Mouse (Mus musculus) lung, postnatal 0 days (tissue): ENCODE data around the gene 1110032A03Rik.

Source experiments
- CTCF ChIP-seq: IDR thresholded peaks from 2 replicates; pipeline ENCODE4 v1.5.1; 2016; ENCODE audit warnings: antibody characterized with exemption, mild to moderate bottlenecking
- EP300 ChIP-seq: IDR thresholded peaks from 2 replicates; pipeline ENCODE4 v1.6.1; 2016; ENCODE audit warnings: antibody characterized with exemption, mild to moderate bottlenecking, control low read depth

- peak; percentile 82 for TF ChIP-seq CTCF
- TF ChIP-seq EP300: peak; percentile 60
These were observed 7.0 kb downstream of the 1110032A03Rik start, which contains the start of gene Fdxacb1 for GRCm38 (mm10) chr9:50768107-50769002.
